Mouse (Mus musculus): ENCODE data around the gene Cxcl15. TPM values are rescaled to one million over a fixed set of nuclear protein-coding genes. Genes with fewer than 3 reads are reported as not detected.

Cxcl15 gene
- not detected in 2 replicates for polyA plus RNA-seq (2012; rRNA removed)

GRCm38 (mm10) chr5:90794195-90794625 lies at the start of gene Cxcl15:
Cxcl15 (plus strand) TSS chr5:90794534.
- no peak within 1 kb of the TSS for H3K27ac ChIP-seq (ENCODE audit: insufficient read depth, low read depth, low read length)
- no peak for DNase-seq
- no peaks in the 10 kb centered on the region for H3K36me3 ChIP-seq (ENCODE audit: control insufficient read depth, insufficient read depth, low read length)
- H3K4me3 ChIP-seq (ENCODE audit: insufficient read depth, low read depth, low read length), result no peak within 1 kb of the TSS
- WGBS, result 68% methylated on average over 5 of the region's 5 CpGs
- no peaks in the 10 kb centered on the region for H3K4me1 ChIP-seq (ENCODE audit: control insufficient read depth, insufficient read depth, low read length)
- H3K27me3 ChIP-seq (replicated peaks; ENCODE audit: control insufficient read depth, insufficient read depth, low read length), result no peaks in the 10 kb centered on the region
- no peak for TF ChIP-seq CTCF (conservative IDR thresholded peaks at IDR 0.05; ENCODE audit: insufficient read depth, insufficient read length, low read depth, low read length)
- no peak for TF ChIP-seq POLR2A (IDR thresholded peaks at IDR 0.05; ENCODE audit: low read depth, low read length)

GRCm38 (mm10) chr5:90753934-90754333 lies 40.4 kb upstream of the Cxcl15 start:
- no peak overlapping the region for H3K4me3 ChIP-seq (ENCODE audit: insufficient read depth, low read depth, low read length)
- TF ChIP-seq POLR2A (IDR thresholded peaks at IDR 0.05; ENCODE audit: low read depth, low read length) (no peak), CTCF (conservative IDR thresholded peaks at IDR 0.05; ENCODE audit: insufficient read depth, insufficient read length, low read depth, low read length) (no peak)
- H3K27me3 ChIP-seq (replicated peaks; ENCODE audit: control insufficient read depth, insufficient read depth, low read length), result no peaks in the 10 kb centered on the region
- H3K27ac ChIP-seq (ENCODE audit: insufficient read depth, low read depth, low read length), result no peak overlapping the region
- H3K4me1 ChIP-seq (ENCODE audit: control insufficient read depth, insufficient read depth, low read length), result peaks cover 8% of the 10 kb centered on the region
- 87% methylated on average over 1 of the region's 1 CpGs for WGBS
- H3K36me3 ChIP-seq (ENCODE audit: control insufficient read depth, insufficient read depth, low read length), result no peaks in the 10 kb centered on the region
- no peak for DNase-seq

GRCm38 (mm10) chr5:90758020-90758605 lies 36.2 kb upstream of the Cxcl15 start:
- 42% methylated on average over 5 of the region's 5 CpGs for WGBS
- TF ChIP-seq POLR2A (IDR thresholded peaks at IDR 0.05; ENCODE audit: low read depth, low read length) (no peak), CTCF (conservative IDR thresholded peaks at IDR 0.05; ENCODE audit: insufficient read depth, insufficient read length, low read depth, low read length) (no peak)
- H3K4me1 ChIP-seq (ENCODE audit: control insufficient read depth, insufficient read depth, low read length), result peaks cover 11% of the 10 kb centered on the region
- no peak overlapping the region for H3K4me3 ChIP-seq (ENCODE audit: insufficient read depth, low read depth, low read length)
- H3K27me3 ChIP-seq (replicated peaks; ENCODE audit: control insufficient read depth, insufficient read depth, low read length), result no peaks in the 10 kb centered on the region
- peak; percentile 88 for DNase-seq
- no peak overlapping the region for H3K27ac ChIP-seq (ENCODE audit: insufficient read depth, low read depth, low read length)
- H3K36me3 ChIP-seq (ENCODE audit: control insufficient read depth, insufficient read depth, low read length), result no peaks in the 10 kb centered on the region

GRCm38 (mm10) chr5:90759077-90760065 lies 35.0 kb upstream of the Cxcl15 start, which contains the start of gene Cxcl5:
Cxcl5 (plus strand) TSS chr5:90759360.
- Histone ChIP-seq H3K27ac (ENCODE audit: insufficient read depth, low read depth, low read length) (no peak within 1 kb of the TSS), H3K4me1 (ENCODE audit: control insufficient read depth, insufficient read depth, low read length) (peaks cover 11% of the 10 kb centered on the region), H3K36me3 (ENCODE audit: control insufficient read depth, insufficient read depth, low read length) (no peaks in the 10 kb centered on the region), H3K4me3 (ENCODE audit: insufficient read depth, low read depth, low read length) (peak within 1 kb of the TSS; percentile 13; the same call in 1 of the 2 replicates), H3K27me3 (replicated peaks; ENCODE audit: control insufficient read depth, insufficient read depth, low read length) (no peaks in the 10 kb centered on the region)
- 5% methylated on average over 32 of the region's 32 CpGs for WGBS
- peak; percentile 23 for DNase-seq
- TF ChIP-seq CTCF (conservative IDR thresholded peaks at IDR 0.05; ENCODE audit: insufficient read depth, insufficient read length, low read depth, low read length) (no peak), POLR2A (IDR thresholded peaks at IDR 0.05; ENCODE audit: low read depth, low read length) (no peak)

- DNase-seq, result no peak
- TF ChIP-seq POLR2A (IDR thresholded peaks at IDR 0.05; ENCODE audit: low read depth, low read length) (no peak), CTCF (conservative IDR thresholded peaks at IDR 0.05; ENCODE audit: insufficient read depth, insufficient read length, low read depth, low read length) (no peak)
- no peak overlapping the region for H3K27ac ChIP-seq (ENCODE audit: insufficient read depth, low read depth, low read length)
- no peaks in the 10 kb centered on the region for H3K27me3 ChIP-seq (replicated peaks; ENCODE audit: control insufficient read depth, insufficient read depth, low read length)
- H3K4me1 ChIP-seq (ENCODE audit: control insufficient read depth, insufficient read depth, low read length), result peaks cover 11% of the 10 kb centered on the region
- 51% methylated on average over 4 of the region's 4 CpGs for WGBS
- H3K4me3 ChIP-seq (ENCODE audit: insufficient read depth, low read depth, low read length), result no peak overlapping the region
- no peaks in the 10 kb centered on the region for H3K36me3 ChIP-seq (ENCODE audit: control insufficient read depth, insufficient read depth, low read length)
Observed at GRCm38 (mm10) chr5:90760303-90760702, 34.0 kb upstream of the Cxcl15 start.

- H3K27me3 ChIP-seq (replicated peaks; ENCODE audit: control insufficient read depth, insufficient read depth, low read length), result no peaks in the 10 kb centered on the region
- H3K27ac ChIP-seq (ENCODE audit: insufficient read depth, low read depth, low read length), result no peak overlapping the region
- no peak overlapping the region for H3K4me3 ChIP-seq (ENCODE audit: insufficient read depth, low read depth, low read length)
- WGBS, result 97% methylated on average over 2 of the region's 2 CpGs
- no peak for TF ChIP-seq CTCF (conservative IDR thresholded peaks at IDR 0.05; ENCODE audit: insufficient read depth, insufficient read length, low read depth, low read length)
- no peak for TF ChIP-seq POLR2A (IDR thresholded peaks at IDR 0.05; ENCODE audit: low read depth, low read length)
- peaks cover 11% of the 10 kb centered on the region for H3K4me1 ChIP-seq (ENCODE audit: control insufficient read depth, insufficient read depth, low read length)
- DNase-seq, result no peak
- H3K36me3 ChIP-seq (ENCODE audit: control insufficient read depth, insufficient read depth, low read length), result no peaks in the 10 kb centered on the region
Observed at GRCm38 (mm10) chr5:90760844-90761243, 33.5 kb upstream of the Cxcl15 start.

GRCm38 (mm10) chr5:90761834-90762233 lies 32.5 kb upstream of the Cxcl15 start:
- 89% methylated on average over 3 of the region's 3 CpGs for WGBS

More at GRCm38 (mm10) chr5:90761834-90762233, 32.5 kb upstream of the Cxcl15 start:
- DNase-seq, result no peak
- TF ChIP-seq POLR2A (IDR thresholded peaks at IDR 0.05; ENCODE audit: low read depth, low read length) (no peak), CTCF (conservative IDR thresholded peaks at IDR 0.05; ENCODE audit: insufficient read depth, insufficient read length, low read depth, low read length) (no peak)
- Histone ChIP-seq H3K27me3 (replicated peaks; ENCODE audit: control insufficient read depth, insufficient read depth, low read length) (no peaks in the 10 kb centered on the region), H3K4me3 (ENCODE audit: insufficient read depth, low read depth, low read length) (no peak overlapping the region), H3K4me1 (ENCODE audit: control insufficient read depth, insufficient read depth, low read length) (peaks cover 11% of the 10 kb centered on the region), H3K36me3 (ENCODE audit: control insufficient read depth, insufficient read depth, low read length) (no peaks in the 10 kb centered on the region), H3K27ac (ENCODE audit: insufficient read depth, low read depth, low read length) (no peak overlapping the region)
